Mouse (Mus musculus) megakaryocyte, embryonic 14.5 days (primary cell): ENCODE data around the gene Lipn. TPM values are rescaled to one million over a fixed set of nuclear protein-coding genes. Genes with fewer than 3 reads are reported as not detected.

Experiments used
- H3K27me3 ChIP-seq: replicated peaks from 2 replicates; pipeline ENCODE3; 2012; ENCODE audit warnings: inconsistent platforms
- H3K36me3 ChIP-seq: replicated peaks from 2 replicates; pipeline ENCODE3; 2012; ENCODE audit warnings: low read length, inconsistent platforms, mixed read lengths
- H3K4me1 ChIP-seq: 2 replicates; pipeline ENCODE4 v1.6.1; 2012; ENCODE audit warnings: inconsistent platforms
- H3K4me3 ChIP-seq: replicated peaks from 2 replicates; pipeline ENCODE3; 2012; ENCODE audit warnings: moderate library complexity, mild to moderate bottlenecking, inconsistent platforms
- H3K9me3 ChIP-seq: 2 replicates; pipeline ENCODE4 v1.6.1; 2012; ENCODE audit warnings: inconsistent platforms
- FLI1 ChIP-seq: IDR thresholded peaks from 2 replicates; pipeline ENCODE4 v1.6.1; 2012; ENCODE audit warnings: low read length, inconsistent platforms, mixed read lengths
- GATA1 ChIP-seq: IDR thresholded peaks from 3 replicates; pipeline ENCODE4 v1.6.1; 2012; ENCODE audit warnings: mixed read lengths, low read length, inconsistent platforms, borderline replicate concordance
- polyA plus RNA-seq: library from polyadenylated mRNA; stranded (reverse); fragments of >175 nt; gene quantifications from 2 replicates; pipeline ENCODE4 v1.2.3, GENCODE M21; 2012; ENCODE audit warnings: low replicate concordance; ENCODE audit not compliant: insufficient read depth

Lipn gene
- not detected in 2 replicates for polyA plus RNA-seq

DNA sequence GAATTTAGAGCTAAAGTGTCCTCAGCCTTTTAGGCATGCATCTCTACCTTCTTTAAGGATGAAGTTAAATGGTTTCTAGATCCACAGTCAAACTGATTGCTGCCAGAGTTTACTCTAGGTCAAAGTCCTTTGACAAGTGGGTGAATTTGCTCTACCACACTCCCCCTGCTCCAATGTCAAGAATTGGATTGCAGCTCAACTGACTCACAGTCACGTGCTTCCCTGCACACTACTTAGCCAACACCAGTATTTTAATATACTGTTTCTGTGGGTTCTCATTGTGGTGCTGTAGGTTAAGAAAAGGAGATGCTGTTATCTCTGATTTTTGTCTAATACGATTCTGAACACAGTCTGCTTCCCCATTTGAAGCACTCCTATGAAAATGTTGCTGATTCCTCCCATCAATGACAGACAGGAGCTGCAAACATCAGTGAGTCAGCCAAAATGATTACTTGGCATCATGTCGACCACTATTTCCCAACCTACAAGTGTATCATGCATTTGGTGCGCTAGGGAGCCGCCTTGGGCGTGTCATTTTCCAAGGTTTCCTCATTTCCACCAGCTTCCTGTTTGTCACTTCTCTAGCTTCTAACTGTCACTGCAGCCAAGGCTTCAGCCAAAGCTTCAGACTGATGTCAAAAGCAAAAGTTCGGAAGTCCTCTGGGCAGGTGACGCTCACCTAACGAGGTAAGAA is at the start of gene Lipn:
Gene Lipn (plus strand): TSS at position 580 of the 694 bp plus-strand sequence.
- no peaks in the 10 kb centered on the region for H3K9me3 ChIP-seq
- H3K4me1 ChIP-seq, result no peaks in the 10 kb centered on the region
- TF ChIP-seq GATA1 (no peak), FLI1 (no peak)
- H3K4me3 ChIP-seq, result no peak within 1 kb of the TSS
- no peaks in the 10 kb centered on the region for H3K36me3 ChIP-seq
- no peaks in the 10 kb centered on the region for H3K27me3 ChIP-seq

DNA sequence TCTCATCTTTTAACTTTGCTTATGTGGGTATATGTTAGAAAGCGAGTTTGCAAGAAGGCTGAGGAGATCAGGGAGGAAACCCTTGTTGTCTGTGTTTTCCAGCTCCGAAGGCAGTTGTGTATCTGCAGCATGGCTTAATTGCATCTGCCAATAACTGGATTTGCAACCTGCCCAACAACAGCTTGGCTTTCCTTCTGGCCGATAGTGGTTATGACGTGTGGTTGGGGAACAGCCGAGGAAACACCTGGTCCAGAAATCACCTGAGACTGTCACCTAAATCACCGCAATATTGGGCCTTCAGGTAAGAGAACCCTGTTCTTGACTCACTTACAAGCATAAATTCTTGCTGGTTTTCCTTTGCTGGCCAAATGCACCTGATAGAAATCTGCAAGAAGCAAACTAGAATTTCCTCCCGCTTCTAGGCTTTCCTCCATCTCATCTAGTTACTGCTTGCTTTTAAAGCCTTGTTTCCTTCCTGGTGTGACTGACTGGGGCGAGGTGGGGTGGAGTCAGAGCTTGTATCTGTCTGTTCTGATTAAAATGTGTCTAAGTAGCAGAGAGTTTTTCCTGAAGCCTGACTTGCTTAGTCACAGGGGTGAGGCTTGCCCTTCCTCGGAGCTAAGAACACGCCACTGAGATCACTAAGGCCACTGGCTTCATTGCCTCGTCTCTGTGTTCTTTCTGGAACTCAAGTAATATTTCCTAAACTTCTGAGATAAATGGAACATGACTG is 45.6 kb upstream of the Lipn start:
- Histone ChIP-seq H3K36me3 (no peaks in the 10 kb centered on the region), H3K4me3 (no peak overlapping the region), H3K27me3 (no peaks in the 10 kb centered on the region), H3K4me1 (no peaks in the 10 kb centered on the region), H3K9me3 (no peaks in the 10 kb centered on the region)
- TF ChIP-seq FLI1, result no peak
- no peak for TF ChIP-seq GATA1

DNA sequence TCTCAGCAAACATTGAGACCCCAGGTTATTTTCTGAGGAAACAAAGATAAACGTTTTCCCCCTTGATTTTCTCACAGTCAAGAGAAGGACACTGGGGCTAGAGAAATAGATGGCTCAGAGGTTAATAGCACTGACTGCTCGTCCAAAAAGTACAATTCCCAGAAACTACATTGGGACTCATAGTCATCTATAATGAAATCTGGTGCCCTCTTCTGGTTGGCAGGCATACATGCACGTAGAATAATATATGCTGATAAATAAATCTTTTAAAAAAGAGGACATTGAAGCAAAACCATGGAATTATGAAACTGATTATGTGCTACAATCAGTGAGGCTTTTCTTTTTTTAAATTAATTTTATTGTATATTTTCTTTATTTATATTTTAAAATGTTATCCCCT is 44.4 kb upstream of the Lipn start:
- H3K4me3 ChIP-seq, result no peak overlapping the region
- no peaks in the 10 kb centered on the region for H3K9me3 ChIP-seq
- no peaks in the 10 kb centered on the region for H3K27me3 ChIP-seq
- TF ChIP-seq FLI1, result no peak
- H3K36me3 ChIP-seq, result no peaks in the 10 kb centered on the region
- H3K4me1 ChIP-seq, result no peaks in the 10 kb centered on the region

DNA sequence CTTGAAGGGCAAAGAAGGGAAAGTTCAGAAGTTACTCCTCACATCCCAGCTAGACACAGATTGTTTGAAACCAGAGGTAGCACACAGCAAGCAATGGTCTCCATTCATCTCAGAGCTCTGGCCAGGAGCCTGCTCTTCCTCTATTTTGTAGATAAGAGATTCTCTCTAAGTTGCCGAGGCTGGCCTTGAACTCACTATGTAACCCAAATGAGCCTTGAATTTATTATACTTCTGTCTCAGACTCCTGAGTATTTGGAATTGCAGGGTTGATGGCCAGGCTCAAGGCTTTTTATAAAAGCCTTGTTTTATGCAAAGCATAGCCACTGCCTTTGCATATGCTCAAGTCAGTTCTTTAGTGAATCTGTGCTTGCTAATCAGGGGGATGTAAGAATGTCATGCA is 27.4 kb upstream of the Lipn start:
- Histone ChIP-seq H3K4me1 (no peaks in the 10 kb centered on the region; the same call in 1 of the 2 replicates), H3K27me3 (no peaks in the 10 kb centered on the region), H3K4me3 (no peak overlapping the region), H3K9me3 (no peaks in the 10 kb centered on the region), H3K36me3 (no peaks in the 10 kb centered on the region)
- TF ChIP-seq GATA1 (no peak), FLI1 (no peak)

DNA sequence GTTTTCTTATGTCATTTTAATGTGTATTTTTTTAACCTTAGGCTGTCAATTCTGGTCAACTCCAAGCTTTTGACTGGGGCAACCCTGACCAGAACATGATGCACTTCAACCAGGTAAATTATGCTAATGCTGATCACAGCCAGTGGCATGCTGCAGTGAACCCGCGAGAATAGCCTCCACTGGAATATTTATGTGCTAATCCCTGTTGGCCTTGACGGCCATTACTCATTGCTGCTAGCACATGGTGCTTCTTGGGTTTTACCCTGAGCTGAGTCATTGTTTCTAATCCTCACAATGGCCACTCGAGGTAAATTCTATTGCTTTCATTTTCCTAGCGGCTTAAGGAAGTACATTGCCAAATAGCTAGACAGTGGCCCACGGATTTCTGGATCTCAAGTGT is 24.1 kb upstream of the Lipn start:
- Histone ChIP-seq H3K4me3 (peak overlapping the region; percentile 56), H3K9me3 (no peaks in the 10 kb centered on the region), H3K27me3 (no peaks in the 10 kb centered on the region), H3K36me3 (no peaks in the 10 kb centered on the region), H3K4me1 (no peaks in the 10 kb centered on the region; the same call in 1 of the 2 replicates)
- TF ChIP-seq GATA1 (no peak), FLI1 (no peak)

DNA sequence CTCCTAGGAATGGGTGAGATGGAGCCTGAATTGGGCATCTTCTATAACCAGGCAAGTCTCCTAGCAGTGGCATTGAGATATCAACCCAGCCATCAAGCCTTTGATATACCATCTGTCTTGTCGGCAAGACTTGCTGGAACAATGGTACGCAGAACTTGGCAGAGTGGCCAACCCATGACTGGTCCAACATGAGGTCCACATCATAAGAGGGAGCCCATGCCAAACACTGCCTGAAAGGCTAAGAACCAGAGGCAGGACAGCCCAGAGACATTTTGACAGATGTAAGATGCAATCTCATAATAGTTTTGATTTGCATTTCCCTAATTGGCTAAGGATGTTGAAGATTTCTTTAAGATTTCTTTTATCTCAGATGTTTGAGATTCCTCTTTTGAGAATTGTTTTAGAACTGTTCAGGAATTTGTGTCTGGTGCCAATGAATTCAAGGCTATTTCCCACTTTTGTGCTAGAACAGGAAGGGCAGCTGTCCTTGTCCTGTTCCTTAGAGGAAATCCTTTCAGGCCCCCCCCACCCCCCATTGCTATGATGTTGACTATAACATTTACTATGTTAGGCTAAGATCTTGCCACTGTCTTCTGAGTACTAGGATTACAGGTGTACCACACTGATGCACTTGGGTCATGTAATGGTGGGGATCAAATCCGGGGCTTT is 17.7 kb upstream of the Lipn start:
- TF ChIP-seq GATA1 (no peak), FLI1 (no peak)
- Histone ChIP-seq H3K4me1 (no peaks in the 10 kb centered on the region), H3K27me3 (no peaks in the 10 kb centered on the region), H3K9me3 (no peaks in the 10 kb centered on the region), H3K4me3 (no peak overlapping the region), H3K36me3 (no peaks in the 10 kb centered on the region)

DNA sequence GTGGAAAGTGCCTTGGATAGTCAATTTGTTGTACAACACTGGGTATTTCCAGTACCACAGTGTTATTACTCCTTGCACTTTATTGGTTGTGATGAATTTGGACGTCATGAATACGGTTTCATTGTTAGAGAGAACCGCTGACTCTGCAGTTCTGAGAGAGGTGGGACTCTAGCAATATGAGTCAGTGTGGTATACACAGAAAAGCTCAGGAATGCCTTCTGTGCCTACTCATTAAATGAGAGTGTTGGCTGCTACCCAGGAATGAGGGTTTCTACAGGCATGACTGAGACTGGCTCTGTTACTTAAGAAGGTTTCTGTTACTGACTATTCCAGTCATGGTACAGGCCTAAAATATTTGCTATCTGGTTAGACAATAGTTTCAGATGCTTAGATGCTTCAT is 15.7 kb upstream of the Lipn start:
- no peak overlapping the region for H3K4me3 ChIP-seq
- TF ChIP-seq GATA1 (no peak), FLI1 (no peak)
- no peaks in the 10 kb centered on the region for H3K36me3 ChIP-seq

DNA sequence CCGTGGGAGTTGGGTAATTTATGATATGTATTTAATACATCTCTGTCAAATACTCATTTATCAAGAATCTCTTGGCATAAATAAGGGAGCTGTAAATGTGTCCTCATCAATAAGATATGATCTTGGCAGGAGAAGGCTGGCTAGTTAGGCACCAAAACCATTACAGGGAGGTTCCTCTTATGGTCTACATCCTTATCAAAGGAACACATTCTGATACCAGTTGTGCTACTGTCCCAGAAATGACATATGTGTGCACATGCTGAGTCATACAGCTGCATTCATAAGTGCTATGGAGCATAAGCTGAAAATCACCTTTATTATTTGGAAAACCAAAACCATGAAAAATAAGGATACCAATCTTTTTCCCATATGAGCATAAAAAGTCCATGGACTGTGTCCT is 3.6 kb upstream of the Lipn start:
- Histone ChIP-seq H3K4me1 (no peaks in the 10 kb centered on the region), H3K4me3 (no peak overlapping the region), H3K27me3 (no peaks in the 10 kb centered on the region), H3K36me3 (no peaks in the 10 kb centered on the region), H3K9me3 (no peaks in the 10 kb centered on the region)
- TF ChIP-seq GATA1 (no peak), FLI1 (no peak)

More for the DNA sequence above, 15.7 kb upstream of the Lipn start:
- Histone ChIP-seq H3K27me3 (no peaks in the 10 kb centered on the region), H3K4me1 (no peaks in the 10 kb centered on the region), H3K9me3 (no peaks in the 10 kb centered on the region; the same call in 1 of the 2 replicates)

DNA sequence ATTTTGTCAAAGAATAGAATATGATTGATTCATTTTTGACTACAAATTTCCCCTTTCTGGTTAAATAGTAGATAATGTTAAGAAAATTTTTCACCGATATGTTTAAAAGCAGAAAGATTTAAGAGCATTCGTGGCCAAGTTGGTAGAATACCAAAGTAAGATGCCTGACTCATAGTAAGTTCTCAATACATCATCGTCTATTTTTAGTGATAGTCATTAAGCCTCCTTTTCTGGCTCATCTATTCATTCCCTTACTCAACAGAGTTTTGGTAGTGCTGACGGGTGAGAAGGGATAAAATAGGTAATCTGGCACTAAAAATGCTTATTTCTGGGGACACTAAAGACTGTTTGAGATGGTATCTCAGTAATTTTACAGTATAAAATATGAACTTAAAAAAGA is 3.1 kb upstream of the Lipn start:
- H3K9me3 ChIP-seq, result no peaks in the 10 kb centered on the region
- no peak overlapping the region for H3K4me3 ChIP-seq
- no peaks in the 10 kb centered on the region for H3K4me1 ChIP-seq
- no peaks in the 10 kb centered on the region for H3K27me3 ChIP-seq
- no peaks in the 10 kb centered on the region for H3K36me3 ChIP-seq
- TF ChIP-seq FLI1 (no peak), GATA1 (no peak)

DNA sequence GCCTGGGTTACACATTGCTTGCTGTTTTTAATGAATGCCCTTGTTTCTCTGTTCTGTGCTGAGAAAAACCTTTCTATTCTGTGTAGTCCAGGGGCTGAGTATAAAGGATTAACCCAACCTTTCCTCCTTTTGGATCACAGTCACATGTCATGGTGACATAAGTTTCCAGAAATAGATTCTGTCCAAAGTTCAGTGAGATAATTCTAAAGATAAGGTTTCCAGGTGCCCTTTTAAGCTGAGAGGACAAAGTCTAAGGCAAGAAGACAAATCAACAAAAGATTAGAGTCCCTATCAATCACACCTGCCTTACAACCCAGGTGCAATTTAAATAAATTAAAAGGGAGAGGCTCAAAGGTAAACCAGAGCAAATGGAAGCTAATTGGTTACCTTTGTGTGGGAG is 7.1 kb downstream of the Lipn start:
- Histone ChIP-seq H3K36me3 (no peaks in the 10 kb centered on the region), H3K4me3 (no peak overlapping the region), H3K4me1 (no peaks in the 10 kb centered on the region), H3K27me3 (no peaks in the 10 kb centered on the region), H3K9me3 (no peaks in the 10 kb centered on the region)
- no peak for TF ChIP-seq GATA1
